Mouse (Mus musculus): ENCODE results near the gene Gps1. TPM values are rescaled to one million over a fixed set of nuclear protein-coding genes. Genes with fewer than 3 reads are reported as not detected.
"Not testable (repeated sequence)": the region's sequence is repeated elsewhere in the genome, so short reads cannot be mapped to it uniquely, and the experiment has no call there.

Gene Gps1
- polyA plus RNA-seq, 1 experiment = 27.0 TPM

GRCm38 (mm10) chr11:120829757-120830532, 45.9 kb downstream of the Gps1 start:
- Histone ChIP-seq H3K36me3 (replicated peaks; ENCODE audit: low read length) (peaks cover 18% of the 10 kb centered on the region), H3K4me3 (replicated peaks) (no peak overlapping the region), H3K27me3 (replicated peaks) (peaks cover 12% of the 10 kb centered on the region), H3K4me1 (peaks cover 56% of the 10 kb centered on the region), H3K9me3 (no peaks in the 10 kb centered on the region)
- TF ChIP-seq FLI1 (IDR thresholded peaks at IDR 0.05; ENCODE audit: low read length) = no peak
- no peak for TF ChIP-seq GATA1 (IDR thresholded peaks at IDR 0.05; ENCODE audit: borderline replicate concordance, low read length)

- Histone ChIP-seq H3K4me3 (replicated peaks) (no peak overlapping the region), H3K4me1 (peaks cover 48% of the 10 kb centered on the region), H3K36me3 (replicated peaks; ENCODE audit: low read length) (peaks cover 17% of the 10 kb centered on the region), H3K27me3 (replicated peaks) (peaks cover 12% of the 10 kb centered on the region), H3K9me3 (no peaks in the 10 kb centered on the region)
- TF ChIP-seq GATA1 (IDR thresholded peaks at IDR 0.05; ENCODE audit: borderline replicate concordance, low read length) (no peak), FLI1 (IDR thresholded peaks at IDR 0.05; ENCODE audit: low read length) (no peak)
Observed at GRCm38 (mm10) chr11:120830686-120831085, 46.6 kb downstream of the Gps1 start.

- H3K4me3 ChIP-seq (replicated peaks) = no peak overlapping the region
- no peaks in the 10 kb centered on the region for H3K9me3 ChIP-seq
- peaks cover 8% of the 10 kb centered on the region for H3K36me3 ChIP-seq (replicated peaks; ENCODE audit: low read length)
- TF ChIP-seq FLI1 (IDR thresholded peaks at IDR 0.05; ENCODE audit: low read length) (no peak), GATA1 (IDR thresholded peaks at IDR 0.05; ENCODE audit: borderline replicate concordance, low read length) (no peak)
- peaks cover 37% of the 10 kb centered on the region for H3K4me1 ChIP-seq
- peaks cover 12% of the 10 kb centered on the region for H3K27me3 ChIP-seq (replicated peaks)
Observed at GRCm38 (mm10) chr11:120831659-120832440, 47.8 kb downstream of the Gps1 start.

GRCm38 (mm10) chr11:120832962-120833361, 48.9 kb downstream of the Gps1 start:
- Histone ChIP-seq H3K4me1 (peaks cover 26% of the 10 kb centered on the region), H3K27me3 (replicated peaks) (peaks cover 12% of the 10 kb centered on the region)
- H3K36me3 ChIP-seq (replicated peaks; ENCODE audit: low read length); H3K9me3 ChIP-seq; H3K4me3 ChIP-seq (replicated peaks): not testable (repeated sequence)

- Histone ChIP-seq H3K36me3 (replicated peaks; ENCODE audit: low read length) (peaks cover 8% of the 10 kb centered on the region), H3K4me3 (replicated peaks) (no peak overlapping the region), H3K9me3 (no peaks in the 10 kb centered on the region), H3K27me3 (replicated peaks) (peaks cover 12% of the 10 kb centered on the region), H3K4me1 (peaks cover 18% of the 10 kb centered on the region)
- TF ChIP-seq FLI1 (IDR thresholded peaks at IDR 0.05; ENCODE audit: low read length) = no peak
- no peak for TF ChIP-seq GATA1 (IDR thresholded peaks at IDR 0.05; ENCODE audit: borderline replicate concordance, low read length)
Observed at GRCm38 (mm10) chr11:120833555-120834280, 49.6 kb downstream of the Gps1 start.

Other genes starting within 250 kb of the Gps1 start
- gene Mcrip1, start 234.5 kb upstream of the Gps1 start, polyA plus RNA-seq (2012; ENCODE audit: insufficient read depth, low replicate concordance) = 227 and 338 TPM in 2 replicates
- gene Ppp1r27, start 233.1 kb upstream of the Gps1 start, polyA plus RNA-seq (2012; ENCODE audit: insufficient read depth, low replicate concordance) = 0.25 TPM in 1 of 2 replicates, not detected in the other
- gene P4hb, start 211.0 kb upstream of the Gps1 start, polyA plus RNA-seq (2012; ENCODE audit: insufficient read depth, low replicate concordance) = 1,223 and 1,872 TPM in 2 replicates
- 1,582 and 1,923 TPM in 2 replicates for gene Arhgdia, start 202.6 kb upstream of the Gps1 start, polyA plus RNA-seq (2012; ENCODE audit: insufficient read depth, low replicate concordance)
- 25.9 and 253 TPM in 2 replicates for gene Alyref, start 185.9 kb upstream of the Gps1 start, polyA plus RNA-seq (2012; ENCODE audit: insufficient read depth, low replicate concordance)
- gene Anapc11, start 185.9 kb upstream of the Gps1 start, polyA plus RNA-seq (2012; ENCODE audit: insufficient read depth, low replicate concordance) = 247 and 315 TPM in 2 replicates
- 2.7 and 7.7 TPM in 2 replicates for gene Npb, start 175.8 kb upstream of the Gps1 start, polyA plus RNA-seq (2012; ENCODE audit: insufficient read depth, low replicate concordance)
- gene Pcyt2, start 166.3 kb upstream of the Gps1 start, polyA plus RNA-seq (2012; ENCODE audit: insufficient read depth, low replicate concordance) = 143 and 168 TPM in 2 replicates
- 275 and 278 TPM in 2 replicates for gene Sirt7, start 159.0 kb upstream of the Gps1 start, polyA plus RNA-seq (2012; ENCODE audit: insufficient read depth, low replicate concordance)
- 59.5 and 102 TPM in 2 replicates for gene Mafg, start 150.7 kb upstream of the Gps1 start, polyA plus RNA-seq (2012; ENCODE audit: insufficient read depth, low replicate concordance)
- gene Pycr1, start 140.5 kb upstream of the Gps1 start, polyA plus RNA-seq (2012; ENCODE audit: insufficient read depth, low replicate concordance) = 3.6 and 7.7 TPM in 2 replicates
- 0.44 TPM in 1 of 2 replicates, not detected in the other for gene Myadml2, start 136.1 kb upstream of the Gps1 start, polyA plus RNA-seq (2012; ENCODE audit: insufficient read depth, low replicate concordance)
- 0.46 TPM in 1 of 2 replicates, not detected in the other for gene Notum, start 123.1 kb upstream of the Gps1 start, polyA plus RNA-seq (2012; ENCODE audit: insufficient read depth, low replicate concordance)
- gene Aspscr1, start 111.3 kb upstream of the Gps1 start, polyA plus RNA-seq (2012; ENCODE audit: insufficient read depth, low replicate concordance) = 237 and 458 TPM in 2 replicates
- 93.0 and 128 TPM in 2 replicates for gene Cenpx, start 70.5 kb upstream of the Gps1 start, polyA plus RNA-seq (2012; ENCODE audit: insufficient read depth, low replicate concordance)
- gene Lrrc45, start 70.3 kb upstream of the Gps1 start, polyA plus RNA-seq (2012; ENCODE audit: insufficient read depth, low replicate concordance) = 10.0 and 23.5 TPM in 2 replicates
- gene Rac3, start 62.8 kb upstream of the Gps1 start, polyA plus RNA-seq (2012; ENCODE audit: insufficient read depth, low replicate concordance) = 1.8 and 2.3 TPM in 2 replicates
- gene Dcxr, start 57.0 kb upstream of the Gps1 start, polyA plus RNA-seq (2012; ENCODE audit: insufficient read depth, low replicate concordance) = 100 and 241 TPM in 2 replicates
- gene Cbr2, start 52.2 kb upstream of the Gps1 start, polyA plus RNA-seq (2012; ENCODE audit: insufficient read depth, low replicate concordance) = 2.1 TPM in 1 of 2 replicates, not detected in the other
- gene Hmga1b, start 21.5 kb upstream of the Gps1 start, polyA plus RNA-seq (2012; ENCODE audit: insufficient read depth, low replicate concordance) = 601 and 1,141 TPM in 2 replicates
- 26.0 and 43.8 TPM in 2 replicates for gene Rfng, start 65 bp upstream of the Gps1 start, polyA plus RNA-seq (2012; ENCODE audit: insufficient read depth, low replicate concordance)
- gene Dus1l, start 12.1 kb downstream of the Gps1 start, polyA plus RNA-seq (2012; ENCODE audit: insufficient read depth, low replicate concordance) = 29.4 and 74.3 TPM in 2 replicates
- 328 and 589 TPM in 2 replicates for gene Fasn, start 40.3 kb downstream of the Gps1 start, polyA plus RNA-seq (2012; ENCODE audit: insufficient read depth, low replicate concordance)
- gene Ccdc57, start 148.6 kb downstream of the Gps1 start, polyA plus RNA-seq (2012; ENCODE audit: insufficient read depth, low replicate concordance) = 2.0 TPM in 1 of 2 replicates, not detected in the other
- 673 and 816 TPM in 2 replicates for gene Slc16a3, start 164.2 kb downstream of the Gps1 start, polyA plus RNA-seq (2012; ENCODE audit: insufficient read depth, low replicate concordance)
- 152 and 176 TPM in 2 replicates for gene Csnk1d, start 207.1 kb downstream of the Gps1 start, polyA plus RNA-seq (2012; ENCODE audit: insufficient read depth, low replicate concordance)